Mouse (Mus musculus): ENCODE measurements around the gene Ubxn6. TPM values are rescaled to one million over a fixed set of nuclear protein-coding genes. Genes with fewer than 3 reads are reported as not detected.
A peak's percentile ranks its signal among the peaks of the same experiment; 100 is the strongest.

Ubxn6 gene
- 14.2 and 15.6 TPM in 2 replicates for polyA plus RNA-seq (2015; fragmentation: Nextera tagmentation; extraction: Ambion mirVana)

DNA sequence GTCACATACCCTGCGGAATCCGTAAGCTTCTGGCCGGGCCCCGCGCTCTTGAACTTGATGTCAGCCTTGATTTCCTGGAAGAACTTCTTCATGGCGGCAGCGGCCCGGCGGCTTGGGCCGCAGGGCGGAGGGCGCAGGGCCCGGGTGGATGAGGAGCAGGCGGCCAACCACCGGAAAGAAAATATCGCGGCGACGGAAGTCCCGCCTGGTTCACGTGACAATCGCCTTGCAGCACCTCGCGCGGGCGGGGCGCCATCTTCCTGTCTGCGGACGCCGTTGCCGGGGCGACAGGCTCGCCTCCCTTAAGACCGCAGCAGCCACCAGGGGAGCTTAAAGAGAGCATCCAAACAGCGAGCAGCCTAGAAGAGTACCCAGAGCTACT, at the start of gene Ubxn6:
Ubxn6 (minus strand) TSS at position 202 of the 382 bp plus-strand sequence.
- peak within 1 kb of the TSS; percentile 67 for H3K4me3 ChIP-seq (replicated peaks)
- peak within 1 kb of the TSS; percentile 93 for H3K27ac ChIP-seq
- peak; percentile 13 for ATAC-seq (ENCODE audit: low read depth)
- H3K9me3 ChIP-seq (replicated peaks), result no peaks in the 10 kb centered on the region
- H3K27me3 ChIP-seq, result no peaks in the 10 kb centered on the region
- peaks cover 31% of the 10 kb centered on the region for H3K36me3 ChIP-seq
- H3K9ac ChIP-seq, result peak within 1 kb of the TSS; percentile 75
- peak; percentile 93 for DNase-seq
- peak within 1 kb of the TSS; percentile 83 for H3K4me2 ChIP-seq
- WGBS (ENCODE audit: insufficient replicate concordance), result under 1% methylated on average over 35 of the region's 35 CpGs
- H3K4me1 ChIP-seq (replicated peaks), result peaks cover 31% of the 10 kb centered on the region

DNA sequence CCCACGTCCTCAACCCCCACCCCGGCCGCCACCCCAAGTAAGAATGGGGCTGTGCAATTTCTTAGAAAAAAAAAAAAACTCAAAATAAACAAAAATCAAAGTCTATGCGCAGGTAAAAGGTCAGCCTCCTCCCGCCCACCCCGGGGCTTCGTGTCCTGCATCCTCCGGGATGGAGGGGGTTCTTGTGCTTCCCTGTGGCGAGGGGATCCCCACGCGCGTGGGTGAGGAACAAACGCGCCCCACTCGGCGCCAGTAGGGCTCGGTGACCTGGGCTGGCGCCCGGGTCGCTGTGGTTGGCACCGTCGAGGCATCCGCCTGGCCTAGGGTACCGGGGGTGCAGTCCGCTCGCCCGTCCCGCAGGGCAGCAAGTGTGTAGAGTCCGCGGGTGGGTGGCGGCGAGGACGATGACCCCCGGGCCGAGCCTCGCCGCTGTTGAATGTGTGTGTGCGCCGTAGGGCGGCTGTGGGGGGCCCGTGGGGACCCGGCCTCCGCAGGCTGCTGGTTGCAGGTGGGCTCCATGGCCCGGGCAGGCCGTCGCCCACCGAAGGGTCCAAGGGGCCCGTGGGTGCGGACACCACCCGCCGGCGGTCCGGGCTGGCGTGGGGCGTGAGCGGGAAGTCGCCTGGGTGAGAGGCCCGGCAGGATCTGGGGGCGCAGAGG, 49.0 kb upstream of the Ubxn6 start:
- Histone ChIP-seq H3K9me3 (replicated peaks) (peaks cover 6% of the 10 kb centered on the region; the same call in 1 of the 2 replicates), H3K27me3 (peaks cover 60% of the 10 kb centered on the region), H3K9ac (no peak overlapping the region), H3K27ac (no peak overlapping the region), H3K4me2 (peak overlapping the region; percentile 61), H3K36me3 (peaks cover 3% of the 10 kb centered on the region; the same call in 1 of the 2 replicates), H3K4me1 (replicated peaks) (peaks cover 11% of the 10 kb centered on the region), H3K4me3 (replicated peaks) (peak overlapping the region; percentile 37; the same call in 1 of the 2 replicates)
- WGBS (ENCODE audit: insufficient replicate concordance), result 56% methylated on average over 59 of the region's 59 CpGs
- no peak for ATAC-seq (ENCODE audit: low read depth)
- no peak for DNase-seq

DNA sequence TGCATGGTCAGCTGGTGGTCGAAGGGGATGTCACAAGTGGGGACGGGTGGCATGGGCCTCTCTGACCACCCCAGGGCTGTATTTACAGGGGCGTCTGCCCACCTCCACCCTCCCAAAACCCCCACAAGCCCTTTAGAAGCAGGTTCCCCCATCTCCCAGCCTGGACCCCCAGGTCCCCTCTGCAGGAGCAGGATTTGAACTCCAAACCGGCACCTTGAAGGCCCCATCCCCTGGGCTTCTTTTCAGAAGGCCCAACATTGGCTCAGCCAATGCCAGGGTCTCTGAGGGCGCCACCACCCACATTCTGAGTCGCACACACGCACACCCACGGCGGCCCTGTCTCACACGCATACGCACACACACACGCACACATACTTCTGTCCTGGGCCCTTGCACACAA, 48.3 kb upstream of the Ubxn6 start:
- H3K27ac ChIP-seq, result no peak overlapping the region
- H3K4me2 ChIP-seq, result no peak overlapping the region
- H3K36me3 ChIP-seq, result peaks cover 3% of the 10 kb centered on the region; the same call in 1 of the 2 replicates
- peaks cover 66% of the 10 kb centered on the region for H3K27me3 ChIP-seq
- DNase-seq (no peak), ATAC-seq (ENCODE audit: low read depth) (no peak)
- peaks cover 11% of the 10 kb centered on the region for H3K4me1 ChIP-seq (replicated peaks)
- H3K9me3 ChIP-seq (replicated peaks), result peaks cover 6% of the 10 kb centered on the region; the same call in 1 of the 2 replicates
- no peak overlapping the region for H3K9ac ChIP-seq
- no peak overlapping the region for H3K4me3 ChIP-seq (replicated peaks)
- WGBS (ENCODE audit: insufficient replicate concordance), result 67% methylated on average over 12 of the region's 12 CpGs

DNA sequence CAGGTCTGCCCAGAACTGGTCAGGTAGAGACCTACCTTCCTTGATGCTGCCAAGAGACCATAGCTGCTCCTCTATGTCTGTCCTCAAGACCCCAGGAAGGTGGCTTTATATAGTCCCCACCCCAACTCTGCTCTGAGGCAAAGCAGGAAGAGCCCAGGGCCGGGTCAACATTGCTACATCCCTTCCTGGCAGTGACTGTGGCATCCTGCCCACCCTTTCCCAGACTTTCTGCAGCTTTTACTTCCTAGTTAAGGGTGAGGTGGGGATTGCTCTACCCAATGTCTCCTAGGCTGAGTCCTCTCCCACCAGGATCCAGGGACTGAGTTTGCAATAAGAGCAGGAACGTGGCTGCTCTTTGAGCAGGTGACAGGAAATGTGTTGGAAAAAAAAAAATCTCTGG, 47.0 kb upstream of the Ubxn6 start, which contains the start of gene Lrg1:
Lrg1 (minus strand) TSS at position 176 of the 400 bp plus-strand sequence.
- whole genome bisulfite sequencing (ENCODE audit: insufficient replicate concordance), result 32% methylated on average over 2 of the region's 2 CpGs
- no peak for ATAC-seq (ENCODE audit: low read depth)
- H3K4me2 ChIP-seq, result no peak within 1 kb of the TSS
- H3K27me3 ChIP-seq, result peaks cover 74% of the 10 kb centered on the region
- H3K9ac ChIP-seq, result no peak within 1 kb of the TSS
- no peak within 1 kb of the TSS for H3K27ac ChIP-seq
- peaks cover 6% of the 10 kb centered on the region; the same call in 1 of the 2 replicates for H3K9me3 ChIP-seq (replicated peaks)
- H3K4me3 ChIP-seq (replicated peaks), result no peak within 1 kb of the TSS
- no peak for DNase-seq
- peaks cover 19% of the 10 kb centered on the region for H3K4me1 ChIP-seq (replicated peaks)
- peaks cover 3% of the 10 kb centered on the region; the same call in 1 of the 2 replicates for H3K36me3 ChIP-seq

DNA sequence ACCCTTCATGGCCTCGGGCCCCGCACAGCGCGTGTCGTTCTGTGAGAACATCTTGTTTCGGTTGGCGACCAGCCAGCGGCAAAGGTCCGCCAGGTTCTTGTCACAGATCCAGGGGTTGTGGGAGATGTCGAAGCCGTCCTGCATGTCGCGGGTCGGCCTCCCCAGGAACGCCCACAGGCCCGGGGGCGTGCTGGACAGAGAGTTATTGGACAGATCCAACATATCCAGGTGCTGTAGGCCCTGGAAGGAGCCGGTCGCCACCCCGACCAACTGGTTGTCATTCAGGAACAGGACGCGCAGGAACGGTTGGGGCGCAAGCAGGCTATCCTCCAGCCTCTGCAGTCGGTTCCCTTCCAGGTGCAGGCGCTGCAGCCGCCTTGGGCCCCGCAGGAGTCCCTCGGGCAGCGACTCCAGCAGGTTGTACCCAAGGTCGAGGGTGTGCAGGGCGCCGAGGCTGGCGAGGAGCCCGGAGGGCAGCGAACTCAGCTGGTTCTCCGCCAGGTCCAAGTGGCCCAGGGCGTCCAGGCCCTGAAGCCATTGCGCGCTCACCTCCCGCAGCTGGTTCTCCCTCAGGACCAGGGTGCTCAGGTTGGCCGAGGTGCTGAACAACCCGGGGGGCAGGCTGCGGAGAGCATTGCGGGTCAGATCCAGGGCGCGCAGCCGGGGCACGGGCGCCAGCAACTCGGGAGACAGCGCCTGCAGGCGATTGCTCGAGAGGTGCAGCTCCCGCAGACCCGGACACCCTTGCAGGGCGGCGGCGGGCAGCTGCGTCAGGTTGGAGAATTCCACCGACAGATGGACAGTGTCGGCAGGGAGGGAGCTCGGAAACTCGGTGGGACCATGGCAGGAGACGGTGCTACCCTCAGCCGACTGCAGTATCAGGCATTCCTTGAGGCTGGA, 45.4 kb upstream of the Ubxn6 start:
- Histone ChIP-seq H3K27me3 (peaks cover 81% of the 10 kb centered on the region), H3K9me3 (replicated peaks) (peaks cover 6% of the 10 kb centered on the region; the same call in 1 of the 2 replicates), H3K9ac (no peak overlapping the region), H3K36me3 (peaks cover 3% of the 10 kb centered on the region; the same call in 1 of the 2 replicates), H3K4me2 (peak overlapping the region; percentile 30), H3K4me3 (replicated peaks) (peak overlapping the region; percentile 8; the same call in 1 of the 2 replicates), H3K4me1 (replicated peaks) (peaks cover 22% of the 10 kb centered on the region), H3K27ac (no peak overlapping the region)
- WGBS (ENCODE audit: insufficient replicate concordance), result 9% methylated on average over 66 of the region's 66 CpGs
- ATAC-seq (ENCODE audit: low read depth), result no peak
- DNase-seq, result no peak

DNA sequence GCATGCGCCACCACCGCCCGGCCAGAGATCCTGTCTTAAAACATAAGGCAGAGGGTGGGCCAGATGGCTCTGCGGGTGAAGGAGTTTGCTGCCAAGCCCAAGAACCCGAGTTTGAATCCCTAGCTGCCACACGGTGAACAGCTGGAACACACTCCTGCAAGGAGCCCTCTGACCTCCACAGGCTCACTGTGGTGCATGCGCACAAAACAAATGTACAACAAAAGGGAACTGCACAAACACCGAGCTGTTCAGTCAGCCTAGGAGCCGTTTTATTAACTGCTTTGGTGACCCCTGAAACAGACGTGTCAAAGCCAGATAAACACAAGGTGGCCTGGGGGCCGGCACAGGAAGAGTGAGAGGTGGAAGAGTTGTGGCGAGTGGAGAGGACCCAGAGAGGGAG, 44.6 kb upstream of the Ubxn6 start:
- H3K4me1 ChIP-seq (replicated peaks), result peaks cover 22% of the 10 kb centered on the region
- no peak overlapping the region for H3K27ac ChIP-seq
- 0 out of 2 replicates have a peak overlapping the region, but pooled peaks have one; percentile 30 for H3K4me2 ChIP-seq
- peaks cover 6% of the 10 kb centered on the region; the same call in 1 of the 2 replicates for H3K9me3 ChIP-seq (replicated peaks)
- H3K9ac ChIP-seq, result no peak overlapping the region
- no peak for DNase-seq
- no peak overlapping the region for H3K4me3 ChIP-seq (replicated peaks)
- 30% methylated on average over 12 of the region's 12 CpGs for WGBS (ENCODE audit: insufficient replicate concordance)
- no peak for ATAC-seq (ENCODE audit: low read depth)
- peaks cover 3% of the 10 kb centered on the region; the same call in 1 of the 2 replicates for H3K36me3 ChIP-seq
- peaks cover 77% of the 10 kb centered on the region for H3K27me3 ChIP-seq

DNA sequence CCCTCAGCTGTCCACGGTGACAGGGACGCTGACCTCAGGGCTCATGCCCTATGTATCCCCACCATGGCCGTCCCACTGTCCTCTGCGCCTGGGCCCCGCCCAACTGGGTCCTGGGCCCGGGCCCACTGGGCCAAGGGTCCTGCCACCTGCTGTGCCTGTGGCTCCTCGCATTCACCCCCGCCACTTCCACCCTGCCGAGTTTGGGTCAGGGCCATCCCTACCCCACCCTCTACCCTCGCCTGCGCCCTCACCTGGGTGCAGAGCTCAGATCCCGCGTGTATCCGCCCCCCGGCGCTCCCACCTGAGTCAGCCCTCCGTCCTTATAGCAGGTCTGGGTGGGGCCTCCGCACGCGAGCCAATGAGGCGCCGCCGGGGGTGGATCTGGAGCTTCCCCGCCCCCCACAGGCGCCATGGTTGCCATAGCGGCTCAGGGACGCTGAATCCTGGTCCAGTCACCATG, 42.5 kb upstream of the Ubxn6 start, which contains the start of gene Plin5:
Plin5 (minus strand) TSS at position 346 of the 460 bp plus-strand sequence.
- Histone ChIP-seq H3K4me1 (replicated peaks) (peaks cover 15% of the 10 kb centered on the region), H3K27ac (no peak within 1 kb of the TSS), H3K27me3 (peaks cover 56% of the 10 kb centered on the region), H3K4me2 (peak within 1 kb of the TSS; percentile 64), H3K9ac (no peak within 1 kb of the TSS), H3K4me3 (replicated peaks) (peak within 1 kb of the TSS; percentile 38), H3K9me3 (replicated peaks) (no peaks in the 10 kb centered on the region), H3K36me3 (no peaks in the 10 kb centered on the region)
- ATAC-seq (ENCODE audit: low read depth) (peak; percentile 59), DNase-seq (peak; percentile 42)
- WGBS (ENCODE audit: insufficient replicate concordance), result 3% methylated on average over 27 of the region's 27 CpGs

DNA sequence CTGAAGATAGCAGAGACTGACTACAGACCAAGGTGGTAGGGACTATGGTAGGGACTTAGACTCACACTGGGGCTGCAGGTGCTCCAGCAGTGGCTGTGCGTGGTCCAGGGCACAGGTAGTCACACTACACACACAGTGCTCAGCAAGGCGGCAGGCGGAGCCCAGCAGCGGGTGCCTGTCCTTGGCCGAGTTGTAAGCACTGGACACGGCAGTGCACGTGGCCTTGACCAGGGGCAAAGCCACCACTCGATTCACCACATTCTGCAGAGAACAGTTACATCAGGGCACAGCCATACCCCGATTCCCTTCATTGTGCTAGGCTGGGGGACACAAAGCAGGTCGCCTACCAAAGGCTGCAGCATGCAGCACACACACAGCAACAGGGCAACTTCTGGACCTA, 41.4 kb upstream of the Ubxn6 start:
- H3K9ac ChIP-seq, result no peak overlapping the region
- H3K9me3 ChIP-seq (replicated peaks), result no peaks in the 10 kb centered on the region
- H3K27me3 ChIP-seq, result peaks cover 45% of the 10 kb centered on the region
- no peak overlapping the region for H3K4me2 ChIP-seq
- DNase-seq, result no peak
- 55% methylated on average over 10 of the region's 10 CpGs for WGBS (ENCODE audit: insufficient replicate concordance)
- H3K36me3 ChIP-seq, result no peaks in the 10 kb centered on the region
- H3K4me1 ChIP-seq (replicated peaks), result peaks cover 15% of the 10 kb centered on the region
- H3K4me3 ChIP-seq (replicated peaks), result no peak overlapping the region
- no peak for ATAC-seq (ENCODE audit: low read depth)
- no peak overlapping the region for H3K27ac ChIP-seq

DNA sequence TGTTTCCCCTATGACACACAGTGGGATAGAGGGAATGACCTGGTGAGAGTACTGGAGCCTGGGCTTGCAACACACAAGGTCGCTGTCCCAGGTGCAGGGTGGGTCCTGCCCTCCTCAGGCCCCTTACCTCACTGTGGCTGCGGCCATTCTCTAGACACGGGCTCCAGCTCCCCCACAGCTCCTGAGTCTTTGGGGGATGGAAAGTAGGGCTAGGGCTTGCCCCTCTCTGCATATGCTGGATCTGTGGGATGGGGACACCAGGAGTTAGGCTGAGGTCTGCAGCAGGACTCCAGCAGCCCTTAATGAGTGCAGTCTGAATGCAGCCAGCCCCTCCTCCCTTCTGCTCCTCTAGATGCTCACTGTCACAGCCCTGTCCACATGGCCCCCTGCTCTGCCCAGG, 37.9 kb upstream of the Ubxn6 start:
- H3K27ac ChIP-seq, result no peak overlapping the region
- H3K27me3 ChIP-seq, result peaks cover 13% of the 10 kb centered on the region; the same call in 1 of the 2 replicates
- H3K9me3 ChIP-seq (replicated peaks), result no peaks in the 10 kb centered on the region
- no peak for ATAC-seq (ENCODE audit: low read depth)
- no peak for DNase-seq
- no peaks in the 10 kb centered on the region for H3K36me3 ChIP-seq
- peaks cover 15% of the 10 kb centered on the region for H3K4me1 ChIP-seq (replicated peaks)
- H3K9ac ChIP-seq, result no peak overlapping the region
- no peak overlapping the region for H3K4me3 ChIP-seq (replicated peaks)
- no peak overlapping the region for H3K4me2 ChIP-seq
- WGBS (ENCODE audit: insufficient replicate concordance), result 57% methylated on average over 3 of the region's 3 CpGs

DNA sequence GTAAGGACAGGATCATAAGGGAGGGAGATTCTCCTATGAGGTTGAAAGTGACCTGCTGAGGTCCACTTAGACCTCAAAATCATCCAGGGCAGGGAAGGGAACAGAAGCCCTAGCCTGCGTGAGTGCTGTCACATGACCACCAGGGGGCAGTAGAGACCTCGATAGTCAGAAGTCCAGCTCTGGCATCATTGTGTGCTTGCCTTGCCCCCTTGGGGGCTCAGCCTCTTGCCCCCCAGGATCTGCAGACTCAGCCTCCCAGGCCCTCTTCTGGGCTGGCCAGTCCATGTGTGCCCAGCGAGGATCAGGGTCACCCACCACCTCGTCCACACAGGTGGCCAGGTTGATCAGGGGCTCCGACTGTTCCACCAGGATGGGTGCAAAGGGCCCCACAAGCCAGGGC, 37.0 kb upstream of the Ubxn6 start:
- ATAC-seq (ENCODE audit: low read depth), result no peak
- DNase-seq, result peak; percentile 43
- Histone ChIP-seq H3K4me3 (replicated peaks) (no peak overlapping the region), H3K9ac (no peak overlapping the region), H3K4me1 (replicated peaks) (peaks cover 7% of the 10 kb centered on the region), H3K27me3 (peaks cover 8% of the 10 kb centered on the region; the same call in 1 of the 2 replicates), H3K27ac (no peak overlapping the region), H3K4me2 (no peak overlapping the region), H3K9me3 (replicated peaks) (no peaks in the 10 kb centered on the region), H3K36me3 (no peaks in the 10 kb centered on the region)
- WGBS (ENCODE audit: insufficient replicate concordance), result 37% methylated on average over 5 of the region's 5 CpGs

DNA sequence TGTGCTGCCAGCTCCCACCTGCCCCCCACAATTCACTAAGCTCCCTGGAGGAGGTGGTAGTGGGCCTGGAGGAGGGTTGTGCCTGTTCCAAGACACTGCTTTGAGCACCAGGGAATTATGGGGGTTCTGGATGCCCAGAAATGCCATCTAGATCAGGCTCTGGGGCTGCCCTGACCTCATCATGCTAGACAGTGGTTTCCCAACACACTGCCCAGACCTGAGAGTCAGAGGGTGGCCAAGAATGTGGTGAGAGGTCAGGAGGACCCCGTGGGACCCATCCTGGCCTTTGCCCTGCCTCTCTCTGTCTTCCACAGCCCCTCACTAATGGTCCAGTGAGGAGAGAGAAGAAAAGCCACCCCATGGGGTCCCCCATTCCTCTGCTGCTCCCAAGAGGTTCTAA, 36.2 kb upstream of the Ubxn6 start:
- WGBS (ENCODE audit: insufficient replicate concordance), result 40% methylated on average over 1 of the region's 1 CpGs
- no peaks in the 10 kb centered on the region for H3K9me3 ChIP-seq (replicated peaks)
- DNase-seq, result no peak

More for the DNA sequence above, 36.2 kb upstream of the Ubxn6 start:
- 0 out of 2 replicates have a peak, but pooled peaks cover 3% of the 10 kb centered on the region for H3K4me1 ChIP-seq (replicated peaks)
- H3K36me3 ChIP-seq, result no peaks in the 10 kb centered on the region
- H3K27ac ChIP-seq, result no peak overlapping the region
- H3K4me2 ChIP-seq, result no peak overlapping the region
- no peak overlapping the region for H3K9ac ChIP-seq
- no peak overlapping the region for H3K4me3 ChIP-seq (replicated peaks)
- ATAC-seq (ENCODE audit: low read depth), result no peak
- no peaks in the 10 kb centered on the region for H3K27me3 ChIP-seq
